Mouse (Mus musculus): ENCODE measurements around the gene AI661453. TPM values are rescaled to one million over a fixed set of nuclear protein-coding genes. Genes with fewer than 3 reads are reported as not detected.

AI661453 gene
- polyA plus RNA-seq, 1 experiment from 2014 or later = 4.8 TPM

GRCm38 (mm10) chr17:47509031-47509705 lies 72.8 kb downstream of the AI661453 start:
- no peak for ATAC-seq (ENCODE audit: insufficient number of reproducible peaks, insufficient read depth, low FRiP score, low read depth)

GRCm38 (mm10) chr17:47511111-47512020 lies 75.0 kb downstream of the AI661453 start:
- Histone ChIP-seq H3K9ac (replicated peaks; ENCODE audit: low read depth, low read length) (no peak overlapping the region; the same call in 1 of the 2 replicates), H3K4me1 (ENCODE audit: control insufficient read depth, insufficient read depth, low read length) (peaks cover 28% of the 10 kb centered on the region), H3K4me2 (replicated peaks; ENCODE audit: low read depth, low read length) (peak overlapping the region; percentile 37), H3K27ac (ENCODE audit: low read length) (peak overlapping the region; percentile 94), H3K27me3 (ENCODE audit: control insufficient read depth, insufficient read depth, low read length) (no peaks in the 10 kb centered on the region), H3K4me3 (ENCODE audit: low read depth, low read length) (no peak overlapping the region), H3K9me3 (ENCODE audit: control insufficient read depth, low read depth, low read length) (no peaks in the 10 kb centered on the region), H3K36me3 (ENCODE audit: control insufficient read depth, insufficient read depth, low read length) (no peaks in the 10 kb centered on the region)
- peak; percentile 90 for ATAC-seq (ENCODE audit: insufficient number of reproducible peaks, insufficient read depth, low FRiP score, low read depth)
- 8% methylated on average over 25 of the region's 25 CpGs for WGBS

More at GRCm38 (mm10) chr17:47509031-47509705, 72.8 kb downstream of the AI661453 start:
- no peak overlapping the region for H3K4me2 ChIP-seq (replicated peaks; ENCODE audit: low read depth, low read length)
- H3K27ac ChIP-seq (ENCODE audit: low read length) = peak overlapping the region; percentile 27; the same call in 1 of the 2 replicates
- H3K27me3 ChIP-seq (ENCODE audit: control insufficient read depth, insufficient read depth, low read length) = no peaks in the 10 kb centered on the region
- no peak overlapping the region for H3K9ac ChIP-seq (replicated peaks; ENCODE audit: low read depth, low read length)
- H3K4me3 ChIP-seq (ENCODE audit: low read depth, low read length) = no peak overlapping the region
- H3K4me1 ChIP-seq (ENCODE audit: control insufficient read depth, insufficient read depth, low read length) = peaks cover 39% of the 10 kb centered on the region
- H3K9me3 ChIP-seq (ENCODE audit: control insufficient read depth, low read depth, low read length) = no peaks in the 10 kb centered on the region
- 68% methylated on average over 9 of the region's 9 CpGs for WGBS
- no peaks in the 10 kb centered on the region for H3K36me3 ChIP-seq (ENCODE audit: control insufficient read depth, insufficient read depth, low read length)

- WGBS = 47% methylated on average over 10 of the region's 10 CpGs
- H3K4me2 ChIP-seq (replicated peaks; ENCODE audit: low read depth, low read length) = no peak overlapping the region
- H3K4me3 ChIP-seq (ENCODE audit: low read depth, low read length) = no peak overlapping the region
- H3K27ac ChIP-seq (ENCODE audit: low read length) = peak overlapping the region; percentile 66
- no peak for ATAC-seq (ENCODE audit: insufficient number of reproducible peaks, insufficient read depth, low FRiP score, low read depth)
- peaks cover 28% of the 10 kb centered on the region for H3K4me1 ChIP-seq (ENCODE audit: control insufficient read depth, insufficient read depth, low read length)
- no peaks in the 10 kb centered on the region for H3K9me3 ChIP-seq (ENCODE audit: control insufficient read depth, low read depth, low read length)
- H3K27me3 ChIP-seq (ENCODE audit: control insufficient read depth, insufficient read depth, low read length) = no peaks in the 10 kb centered on the region
- H3K36me3 ChIP-seq (ENCODE audit: control insufficient read depth, insufficient read depth, low read length) = no peaks in the 10 kb centered on the region
- H3K9ac ChIP-seq (replicated peaks; ENCODE audit: low read depth, low read length) = no peak overlapping the region
Measured at GRCm38 (mm10) chr17:47512956-47513775, 76.8 kb downstream of the AI661453 start.

- no peak overlapping the region for H3K9ac ChIP-seq (replicated peaks; ENCODE audit: low read depth, low read length)
- ATAC-seq (ENCODE audit: insufficient number of reproducible peaks, insufficient read depth, low FRiP score, low read depth) = no peak
- WGBS = 79% methylated on average over 7 of the region's 7 CpGs
- no peaks in the 10 kb centered on the region for H3K9me3 ChIP-seq (ENCODE audit: control insufficient read depth, low read depth, low read length)
- no peak overlapping the region for H3K4me2 ChIP-seq (replicated peaks; ENCODE audit: low read depth, low read length)
- no peak overlapping the region for H3K27ac ChIP-seq (ENCODE audit: low read length)
- H3K36me3 ChIP-seq (ENCODE audit: control insufficient read depth, insufficient read depth, low read length) = no peaks in the 10 kb centered on the region
- no peak overlapping the region for H3K4me3 ChIP-seq (ENCODE audit: low read depth, low read length)
- H3K27me3 ChIP-seq (ENCODE audit: control insufficient read depth, insufficient read depth, low read length) = no peaks in the 10 kb centered on the region
- H3K4me1 ChIP-seq (ENCODE audit: control insufficient read depth, insufficient read depth, low read length) = peaks cover 39% of the 10 kb centered on the region
Measured at GRCm38 (mm10) chr17:47515180-47515844, 78.9 kb downstream of the AI661453 start.

- WGBS = 95% methylated on average over 3 of the region's 3 CpGs
Measured at GRCm38 (mm10) chr17:47516232-47516631, 79.8 kb downstream of the AI661453 start.

GRCm38 (mm10) chr17:47518205-47518604 lies 81.8 kb downstream of the AI661453 start:
- no peaks in the 10 kb centered on the region for H3K9me3 ChIP-seq (ENCODE audit: control insufficient read depth, low read depth, low read length)
- peak; percentile 31 for ATAC-seq (ENCODE audit: insufficient number of reproducible peaks, insufficient read depth, low FRiP score, low read depth)
- no peak overlapping the region for H3K9ac ChIP-seq (replicated peaks; ENCODE audit: low read depth, low read length)
- H3K36me3 ChIP-seq (ENCODE audit: control insufficient read depth, insufficient read depth, low read length) = no peaks in the 10 kb centered on the region
- peak overlapping the region; percentile 99 for H3K27ac ChIP-seq (ENCODE audit: low read length)
- 0 out of 2 replicates have a peak overlapping the region, but pooled peaks have one; percentile 20 for H3K4me2 ChIP-seq (replicated peaks; ENCODE audit: low read depth, low read length)
- peaks cover 51% of the 10 kb centered on the region for H3K4me1 ChIP-seq (ENCODE audit: control insufficient read depth, insufficient read depth, low read length)
- H3K27me3 ChIP-seq (ENCODE audit: control insufficient read depth, insufficient read depth, low read length) = no peaks in the 10 kb centered on the region
- WGBS = 16% methylated on average over 8 of the region's 8 CpGs
- H3K4me3 ChIP-seq (ENCODE audit: low read depth, low read length) = no peak overlapping the region

More at GRCm38 (mm10) chr17:47516232-47516631, 79.8 kb downstream of the AI661453 start:
- Histone ChIP-seq H3K27ac (ENCODE audit: low read length) (no peak overlapping the region), H3K9ac (replicated peaks; ENCODE audit: low read depth, low read length) (no peak overlapping the region), H3K4me2 (replicated peaks; ENCODE audit: low read depth, low read length) (no peak overlapping the region), H3K9me3 (ENCODE audit: control insufficient read depth, low read depth, low read length) (no peaks in the 10 kb centered on the region), H3K4me3 (ENCODE audit: low read depth, low read length) (no peak overlapping the region), H3K27me3 (ENCODE audit: control insufficient read depth, insufficient read depth, low read length) (no peaks in the 10 kb centered on the region), H3K36me3 (ENCODE audit: control insufficient read depth, insufficient read depth, low read length) (no peaks in the 10 kb centered on the region), H3K4me1 (ENCODE audit: control insufficient read depth, insufficient read depth, low read length) (peaks cover 40% of the 10 kb centered on the region)
- no peak for ATAC-seq (ENCODE audit: insufficient number of reproducible peaks, insufficient read depth, low FRiP score, low read depth)
